Mouse (Mus musculus) hindbrain, embryonic 16.5 days (tissue): Measurements from ENCODE around the gene Elane. TPM values are rescaled to one million over a fixed set of nuclear protein-coding genes. Genes with fewer than 3 reads are reported as not detected.
A peak's percentile ranks its signal among the peaks of the same experiment; 100 is the strongest.

Source experiments
- ATAC-seq: fragments of 200-750 bp; cut with Nextera tagmentation; 2 replicates; pipeline ENCODE4 v1.8.0; 2017; ENCODE audit warnings: moderate TSS enrichment, moderate library complexity
- H3K27ac ChIP-seq: fragments of 300-500 bp; sonication (generic); 2 replicates; pipeline ENCODE4 v1.5.1; 2014; ENCODE audit warnings: low read depth, mild to moderate bottlenecking, control low read depth, low read length, moderate library complexity
- H3K27me3 ChIP-seq: fragments of 300-500 bp; sonication (generic); replicated peaks from 2 replicates; pipeline ENCODE4 v1.6.1; 2014; ENCODE audit warnings: low read length; ENCODE audit not compliant: control insufficient read depth, insufficient read depth
- H3K36me3 ChIP-seq: fragments of 300-500 bp; sonication (generic); 2 replicates; pipeline ENCODE4 v1.6.1; 2014; ENCODE audit warnings: mild to moderate bottlenecking, low read length, moderate library complexity, mixed read lengths; ENCODE audit not compliant: control insufficient read depth, insufficient read depth
- H3K4me1 ChIP-seq: fragments of 300-500 bp; sonication (generic); 2 replicates; pipeline ENCODE4 v1.6.1; 2014; ENCODE audit warnings: low read depth, low read length; ENCODE audit not compliant: control insufficient read depth, insufficient read depth
- H3K4me2 ChIP-seq: fragments of 300-500 bp; sonication (generic); 2 replicates; pipeline ENCODE4 v1.6.1; 2014; ENCODE audit warnings: mild to moderate bottlenecking, low read length, control low read depth, moderate library complexity
- H3K4me3 ChIP-seq: fragments of 300-500 bp; sonication (generic); 2 replicates; pipeline ENCODE4 v1.5.1; 2014; ENCODE audit warnings: mild to moderate bottlenecking, low read length, control low read depth, moderate library complexity
- H3K9ac ChIP-seq: fragments of 300-500 bp; sonication (generic); 2 replicates; pipeline ENCODE4 v1.6.1; 2014; ENCODE audit warnings: low read depth, mild to moderate bottlenecking, control low read depth, low read length, moderate library complexity
- H3K9me3 ChIP-seq: fragments of 300-500 bp; sonication (generic); 2 replicates; pipeline ENCODE4 v1.6.1; 2014; ENCODE audit warnings: mild to moderate bottlenecking, low read length, moderate library complexity; ENCODE audit not compliant: control insufficient read depth
- WGBS: fragments of 180-500 bp; shearing (Covaris S2); extraction: QIAGEN DNeasy Blood & Tissue Kit; methylation state at CpG from one replicate; pipeline ENCODE4 v1.1.7; 2014; 5-methylcytosine and 5-hydroxymethylcytosine counted together
- polyA plus RNA-seq: library from polyadenylated mRNA; unstranded; fragments of >200 nt; fragmentation: Nextera tagmentation; extraction: Ambion mirVana; gene quantifications from 2 replicates; pipeline ENCODE4 v1.2.1, GENCODE M21; 2015

The Elane gene
- polyA plus RNA-seq, 1 experiment from 2014 or later = 0.26 TPM

GRCm38 (mm10) chr10:79856704-79857451 is 29.2 kb upstream of the Elane start:
- Histone ChIP-seq H3K4me2 (peak overlapping the region; percentile 76), H3K27me3 (no peaks in the 10 kb centered on the region), H3K9me3 (no peaks in the 10 kb centered on the region), H3K36me3 (peaks cover 28% of the 10 kb centered on the region), H3K4me3 (peak overlapping the region; percentile 93), H3K4me1 (peaks cover 59% of the 10 kb centered on the region), H3K27ac (peak overlapping the region; percentile 13; the same call in 1 of the 2 replicates), H3K9ac (peak overlapping the region; percentile 97)
- no peak for ATAC-seq
- WGBS = 43% methylated on average over 7 of the region's 7 CpGs

- ATAC-seq = no peak
- Histone ChIP-seq H3K27me3 (no peaks in the 10 kb centered on the region), H3K4me2 (peak overlapping the region; percentile 76), H3K9me3 (no peaks in the 10 kb centered on the region), H3K27ac (no peak overlapping the region; the same call in 1 of the 2 replicates), H3K4me1 (peaks cover 53% of the 10 kb centered on the region), H3K36me3 (peaks cover 34% of the 10 kb centered on the region), H3K9ac (peak overlapping the region; percentile 41; the same call in 1 of the 2 replicates), H3K4me3 (peak overlapping the region; percentile 93)
- 18% methylated on average over 4 of the region's 4 CpGs for whole genome bisulfite sequencing
Observed at GRCm38 (mm10) chr10:79857452-79857811, 28.6 kb upstream of the Elane start.

DNA sequence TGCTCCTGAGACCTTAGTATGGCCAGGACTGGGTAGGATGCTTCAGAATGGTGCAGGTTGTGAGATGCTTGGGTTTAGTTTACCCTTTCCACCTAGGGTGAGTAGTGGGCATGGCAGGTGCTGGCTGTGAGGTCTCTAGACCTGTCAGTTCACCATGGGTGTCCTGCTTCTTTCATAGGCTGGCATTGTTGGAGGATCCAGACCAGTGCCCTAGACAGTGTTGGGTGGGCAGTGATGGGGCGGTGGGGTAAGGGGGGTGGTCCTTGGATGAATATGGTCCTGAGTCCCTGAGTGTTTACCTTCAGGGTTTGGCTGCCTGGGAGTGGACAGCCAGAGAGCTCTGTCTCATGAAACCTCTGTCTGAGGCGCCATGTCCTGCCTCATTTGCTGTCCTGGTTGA is 28.2 kb upstream of the Elane start:
- peak overlapping the region; percentile 41; the same call in 1 of the 2 replicates for H3K9ac ChIP-seq
- 61% methylated on average over 2 of the region's 2 CpGs for whole genome bisulfite sequencing
- H3K4me2 ChIP-seq = peak overlapping the region; percentile 76
- ATAC-seq = no peak
- H3K9me3 ChIP-seq = no peaks in the 10 kb centered on the region
- H3K4me1 ChIP-seq = peaks cover 48% of the 10 kb centered on the region
- no peaks in the 10 kb centered on the region for H3K27me3 ChIP-seq
- H3K4me3 ChIP-seq = peak overlapping the region; percentile 9
- H3K36me3 ChIP-seq = peaks cover 38% of the 10 kb centered on the region
- H3K27ac ChIP-seq = peak overlapping the region; percentile 26

DNA sequence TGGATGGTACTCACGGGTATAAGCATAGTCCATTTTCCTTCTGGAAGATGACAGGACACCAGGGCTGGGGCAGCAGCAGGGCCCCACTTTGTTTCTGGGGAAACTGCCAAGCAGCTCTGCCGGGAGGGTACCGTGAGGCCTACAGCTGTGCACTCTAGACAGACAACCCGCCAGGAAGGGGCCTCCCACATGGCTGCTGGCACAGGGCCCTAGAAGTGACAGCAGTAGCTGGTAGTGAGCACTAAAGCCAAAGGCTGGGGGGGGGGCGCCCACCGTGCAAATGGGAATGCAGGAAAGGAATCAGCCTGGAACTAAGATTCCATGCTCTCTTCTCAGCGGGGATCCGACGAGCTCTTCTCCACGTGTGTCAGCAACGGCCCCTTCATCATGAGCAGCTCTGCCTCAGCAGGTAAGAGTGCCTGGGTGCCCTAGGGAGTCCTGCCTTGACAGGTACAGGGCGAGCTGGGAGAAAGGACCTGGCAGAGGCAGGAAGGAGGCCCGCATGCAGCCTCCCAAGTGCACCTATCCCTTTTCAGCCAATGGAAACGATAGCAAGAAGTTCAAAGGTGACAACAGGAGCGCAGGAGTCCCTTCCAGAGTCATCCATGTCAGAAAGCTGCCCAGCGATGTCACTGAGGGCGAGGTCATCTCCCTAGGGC is 27.5 kb upstream of the Elane start:
- Histone ChIP-seq H3K36me3 (peaks cover 40% of the 10 kb centered on the region), H3K4me3 (peak overlapping the region; percentile 4; the same call in 1 of the 2 replicates)
- no peak for ATAC-seq

GRCm38 (mm10) chr10:79859116-79859515 is 26.9 kb upstream of the Elane start:
- no peaks in the 10 kb centered on the region for H3K9me3 ChIP-seq
- no peaks in the 10 kb centered on the region for H3K27me3 ChIP-seq
- 81% methylated on average over 11 of the region's 11 CpGs for WGBS
- ATAC-seq = no peak
- H3K36me3 ChIP-seq = peaks cover 40% of the 10 kb centered on the region
- no peak overlapping the region for H3K4me2 ChIP-seq
- no peak overlapping the region for H3K4me3 ChIP-seq
- no peak overlapping the region; the same call in 1 of the 2 replicates for H3K9ac ChIP-seq
- H3K4me1 ChIP-seq = peaks cover 45% of the 10 kb centered on the region
- H3K27ac ChIP-seq = 0 out of 2 replicates have a peak overlapping the region, but pooled peaks have one; percentile 7

More for the DNA sequence above, 27.5 kb upstream of the Elane start:
- no peak overlapping the region for H3K9ac ChIP-seq
- peak overlapping the region; percentile 26 for H3K27ac ChIP-seq
- peak overlapping the region; percentile 76 for H3K4me2 ChIP-seq
- no peaks in the 10 kb centered on the region for H3K27me3 ChIP-seq
- no peaks in the 10 kb centered on the region for H3K9me3 ChIP-seq
- peaks cover 45% of the 10 kb centered on the region for H3K4me1 ChIP-seq
- 42% methylated on average over 17 of the region's 17 CpGs for WGBS

DNA sequence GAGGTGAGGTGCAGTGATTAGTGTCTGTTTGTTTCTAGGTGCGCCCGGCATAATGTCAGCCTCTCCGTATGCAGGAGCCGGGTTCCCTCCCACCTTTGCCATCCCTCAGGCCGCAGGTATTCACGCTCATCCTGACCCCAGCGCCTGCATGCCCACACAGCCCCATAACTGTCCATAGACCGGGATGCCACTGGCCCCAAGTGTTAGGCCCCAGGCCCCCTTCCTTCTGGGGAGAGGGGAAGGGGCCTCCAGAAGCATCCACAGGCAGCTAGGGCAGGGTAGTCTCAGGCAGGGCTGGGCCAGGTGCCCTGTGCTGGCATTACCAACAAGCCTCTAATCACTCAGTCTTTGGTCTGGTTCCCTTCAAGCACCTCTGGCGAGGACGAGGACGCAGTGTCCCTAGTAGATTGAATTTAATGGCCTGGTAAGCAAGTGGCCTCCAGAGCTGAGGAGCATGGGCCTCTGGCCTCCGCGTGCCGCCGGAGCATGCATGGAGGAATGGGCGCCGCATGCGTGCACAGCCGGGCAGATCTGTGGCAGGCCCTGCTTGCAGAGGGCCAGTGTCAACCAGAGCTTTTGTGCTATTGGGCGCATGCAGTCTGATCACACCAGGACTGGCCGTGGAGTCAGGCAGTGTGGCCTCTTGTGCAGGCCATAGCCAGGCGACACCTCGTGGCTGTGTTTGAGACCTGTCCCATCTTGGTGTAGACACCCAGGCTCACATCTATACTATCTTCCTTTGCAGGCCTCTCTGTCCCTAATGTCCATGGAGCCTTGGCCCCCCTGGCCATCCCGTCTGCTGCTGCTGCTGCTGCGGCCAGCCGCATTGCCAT is 25.8 kb upstream of the Elane start:
- Histone ChIP-seq H3K4me2 (no peak overlapping the region), H3K27me3 (no peaks in the 10 kb centered on the region), H3K4me1 (peaks cover 45% of the 10 kb centered on the region), H3K9me3 (no peaks in the 10 kb centered on the region), H3K9ac (no peak overlapping the region; the same call in 1 of the 2 replicates), H3K36me3 (peaks cover 41% of the 10 kb centered on the region), H3K4me3 (no peak overlapping the region), H3K27ac (no peak overlapping the region)
- no peak for ATAC-seq
- WGBS = 93% methylated on average over 26 of the region's 26 CpGs

GRCm38 (mm10) chr10:79861230-79862048 is 24.6 kb upstream of the Elane start:
- Histone ChIP-seq H3K27ac (no peak overlapping the region), H3K9me3 (no peaks in the 10 kb centered on the region), H3K4me2 (no peak overlapping the region), H3K9ac (no peak overlapping the region), H3K27me3 (no peaks in the 10 kb centered on the region), H3K36me3 (peaks cover 52% of the 10 kb centered on the region), H3K4me1 (peaks cover 35% of the 10 kb centered on the region), H3K4me3 (no peak overlapping the region)
- ATAC-seq = no peak
- 71% methylated on average over 25 of the region's 25 CpGs for whole genome bisulfite sequencing

- Histone ChIP-seq H3K4me3 (no peak overlapping the region), H3K27ac (no peak overlapping the region; the same call in 1 of the 2 replicates), H3K9me3 (no peaks in the 10 kb centered on the region), H3K9ac (no peak overlapping the region; the same call in 1 of the 2 replicates), H3K4me1 (peaks cover 27% of the 10 kb centered on the region), H3K27me3 (no peaks in the 10 kb centered on the region), H3K36me3 (peaks cover 56% of the 10 kb centered on the region), H3K4me2 (no peak overlapping the region)
- WGBS = 72% methylated on average over 23 of the region's 23 CpGs
- no peak for ATAC-seq
Observed at GRCm38 (mm10) chr10:79862049-79862788, 23.8 kb upstream of the Elane start.
